Mouse (Mus musculus) CD8-positive naive resting alpha-beta T cell, adult 2 months (primary cell): ENCODE measurements around the gene Jph4.

Source experiments
- DNase-seq, 2 experiments: peaks; one replicate each; pipeline ENCODE4 v3.0.0; 2022; ENCODE audit warnings: low read depth in 2 of 2, low spot score in 2 of 2

Gene Jph4

DNA sequence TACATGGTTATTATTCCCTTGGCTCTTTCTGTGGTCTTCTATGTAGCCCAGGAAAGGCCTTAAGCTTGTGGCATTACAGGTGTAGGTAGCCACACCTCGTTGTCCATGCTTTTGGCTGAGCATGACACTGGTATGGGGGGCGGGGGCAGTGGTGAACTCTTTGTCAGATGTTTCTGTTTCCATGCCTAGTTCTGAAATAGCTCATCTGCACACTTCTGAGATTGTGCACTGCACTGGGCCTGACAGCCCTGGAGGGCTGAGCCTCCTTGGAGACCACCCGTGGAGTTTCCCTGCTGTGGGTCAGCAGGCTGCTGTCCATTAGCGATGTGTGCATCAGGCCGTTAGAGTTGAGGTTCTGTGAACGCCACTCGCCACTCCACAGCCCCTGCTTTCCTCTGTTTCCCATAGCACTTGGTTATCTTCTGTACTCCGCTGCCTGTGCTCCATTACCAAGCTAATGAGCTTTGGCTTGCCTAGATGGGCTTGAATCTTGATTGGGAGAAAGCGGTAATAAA, 20.1 kb downstream of the Jph4 start:
- no peak for DNase-seq

DNA sequence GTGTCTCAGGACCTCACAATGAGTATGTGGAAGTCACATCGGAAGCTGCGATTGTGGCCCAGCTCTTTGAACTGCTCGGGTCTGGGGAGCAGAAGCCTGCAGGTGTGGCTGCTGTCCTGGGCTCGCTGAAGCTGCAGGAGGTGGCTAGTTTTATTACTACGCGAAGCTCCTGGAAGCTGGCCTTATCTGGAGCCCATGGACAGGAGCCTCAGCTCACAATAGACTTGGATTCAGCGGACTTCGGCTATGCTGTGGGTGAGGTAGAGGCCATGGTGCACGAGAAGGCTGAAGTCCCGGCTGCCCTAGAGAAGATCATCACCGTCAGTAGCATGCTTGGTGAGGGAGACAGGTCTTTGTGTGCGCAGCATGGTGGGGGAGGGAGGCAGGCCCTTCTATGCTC, 21.1 kb downstream of the Jph4 start:
- no peak for DNase-seq

DNA sequence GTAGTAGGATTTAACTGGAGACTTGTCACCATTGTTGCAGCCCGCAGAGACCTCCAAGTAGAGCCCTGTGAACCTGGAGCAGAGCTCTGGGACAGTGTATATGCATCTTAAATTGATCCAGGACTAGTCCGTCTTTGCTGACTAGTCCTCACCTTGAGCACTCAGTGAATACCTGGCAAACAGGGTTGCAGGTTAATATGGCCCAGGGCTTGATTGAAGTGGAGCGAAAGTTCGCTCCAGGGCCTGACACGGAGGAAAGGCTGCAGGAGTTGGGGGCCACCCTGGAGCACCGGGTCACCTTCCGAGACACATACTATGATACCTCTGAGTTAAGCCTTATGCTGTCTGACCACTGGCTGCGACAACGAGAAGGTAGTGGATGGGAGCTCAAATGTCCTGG, 21.5 kb downstream of the Jph4 start:
- no peak for DNase-seq

DNA sequence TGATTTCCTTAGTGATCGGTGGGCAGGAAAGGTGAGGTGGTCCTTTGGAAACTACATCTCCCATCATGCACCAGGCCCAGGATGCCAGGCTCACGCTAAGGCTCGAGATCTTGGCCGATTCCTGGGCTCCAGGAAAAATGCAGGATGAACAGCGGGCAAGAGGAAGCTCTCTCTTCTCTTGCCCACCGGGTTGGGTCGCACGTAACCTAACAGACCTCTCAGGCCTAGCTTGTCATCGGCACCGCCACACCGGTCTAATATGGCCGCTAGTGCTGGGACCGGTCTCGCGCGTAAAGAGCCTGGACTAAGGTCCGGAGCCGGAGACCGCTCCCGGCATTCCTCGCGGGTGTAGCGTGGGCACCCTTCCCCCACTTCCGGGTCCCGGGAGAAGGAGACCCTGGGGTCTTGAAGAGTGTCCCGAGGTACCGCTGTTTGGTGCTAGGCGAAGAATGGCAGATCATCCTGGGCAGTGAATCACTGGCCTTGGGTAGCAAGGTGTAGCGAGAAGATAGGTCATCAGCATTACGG, 22.0 kb downstream of the Jph4 start, which contains the start of gene Thtpa:
Thtpa (plus strand) TSS at position 81 of the 528 bp plus-strand sequence.
- peak in 1 of 2 experiments; percentile 48 for DNase-seq

DNA sequence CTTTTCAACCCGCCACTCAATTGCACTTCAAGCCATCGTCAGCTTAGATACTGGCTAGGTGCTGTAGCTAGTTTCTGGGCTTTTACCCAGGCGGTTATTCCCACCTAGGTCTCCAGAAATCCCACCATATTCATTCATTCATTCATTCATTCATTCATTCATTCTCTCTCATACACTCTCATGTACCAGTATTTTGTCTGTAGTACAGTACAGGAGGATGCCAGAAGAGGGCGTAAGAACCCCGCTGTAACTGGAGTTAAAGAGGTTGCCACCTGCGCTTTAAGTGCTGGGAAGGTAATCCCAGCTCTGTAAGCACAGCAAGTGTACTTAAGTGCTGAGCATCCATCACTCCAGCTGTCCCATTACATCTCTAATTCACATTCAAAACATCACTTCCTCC, 22.8 kb downstream of the Jph4 start:
- DNase-seq: no peak

DNA sequence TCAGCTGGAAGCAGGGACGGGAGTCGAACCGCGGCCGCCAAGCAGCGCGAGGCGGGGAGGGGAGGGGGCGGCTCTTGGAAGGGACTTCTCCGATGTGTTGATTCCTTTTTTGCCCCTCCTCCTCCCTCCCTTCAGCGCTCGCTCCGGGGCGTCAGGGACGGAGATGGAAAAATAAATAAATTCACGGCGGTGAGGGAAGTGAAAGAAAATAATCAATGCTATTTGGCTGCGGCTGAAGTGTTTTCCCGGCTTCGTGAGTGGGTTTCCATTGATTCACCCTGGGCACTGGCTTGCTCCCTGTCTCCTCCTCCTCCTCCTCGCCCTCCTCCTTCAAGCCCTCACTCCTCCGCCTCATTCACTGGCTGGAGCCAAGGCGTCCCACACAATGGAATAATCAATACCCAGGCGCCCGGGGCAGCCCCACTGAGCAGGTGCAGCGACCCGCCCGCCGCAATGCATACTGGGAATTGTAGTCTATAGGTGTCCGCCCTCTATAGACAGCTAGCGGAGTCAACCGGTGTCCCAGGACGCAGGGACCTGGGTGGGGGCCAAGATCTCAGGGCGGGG, 24.6 kb downstream of the Jph4 start, which contains the start of gene Zfhx2:
Zfhx2 (minus strand) TSS at position 314 of the 567 bp plus-strand sequence.
- DNase-seq: peak; percentile 81 to 85

DNA sequence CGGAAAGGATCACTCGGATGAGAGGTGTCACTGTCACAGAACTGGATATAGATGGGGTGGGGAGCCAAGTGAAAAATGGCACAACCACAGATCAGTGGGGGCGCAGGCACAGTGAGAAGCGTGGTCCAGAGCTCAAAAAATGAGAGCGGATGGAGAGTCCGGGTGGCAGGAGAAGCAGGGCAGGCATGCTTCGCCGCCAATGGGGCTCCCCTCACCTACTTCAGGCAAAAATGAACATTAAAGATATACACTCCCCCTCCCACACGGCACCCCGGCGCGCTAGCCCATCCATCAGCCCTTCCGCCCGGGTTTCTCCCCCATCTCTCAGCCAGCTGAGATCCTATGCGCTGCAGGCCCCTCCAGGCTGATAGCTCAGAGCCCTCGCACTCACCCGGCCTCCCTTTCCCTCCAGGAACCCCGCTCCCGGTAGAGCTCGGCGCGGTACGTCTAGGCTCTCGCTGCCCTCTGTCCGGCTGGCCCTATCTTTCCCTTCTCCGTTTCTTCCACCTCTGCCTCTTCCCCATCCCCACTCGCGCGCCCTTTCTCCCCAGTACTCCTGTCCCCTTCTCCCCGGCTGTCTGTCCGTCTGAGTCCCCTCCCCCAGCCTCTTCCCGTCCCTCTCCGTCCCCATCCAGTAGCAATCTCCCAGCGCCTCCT, 25.4 kb downstream of the Jph4 start:
- no peak for DNase-seq

DNA sequence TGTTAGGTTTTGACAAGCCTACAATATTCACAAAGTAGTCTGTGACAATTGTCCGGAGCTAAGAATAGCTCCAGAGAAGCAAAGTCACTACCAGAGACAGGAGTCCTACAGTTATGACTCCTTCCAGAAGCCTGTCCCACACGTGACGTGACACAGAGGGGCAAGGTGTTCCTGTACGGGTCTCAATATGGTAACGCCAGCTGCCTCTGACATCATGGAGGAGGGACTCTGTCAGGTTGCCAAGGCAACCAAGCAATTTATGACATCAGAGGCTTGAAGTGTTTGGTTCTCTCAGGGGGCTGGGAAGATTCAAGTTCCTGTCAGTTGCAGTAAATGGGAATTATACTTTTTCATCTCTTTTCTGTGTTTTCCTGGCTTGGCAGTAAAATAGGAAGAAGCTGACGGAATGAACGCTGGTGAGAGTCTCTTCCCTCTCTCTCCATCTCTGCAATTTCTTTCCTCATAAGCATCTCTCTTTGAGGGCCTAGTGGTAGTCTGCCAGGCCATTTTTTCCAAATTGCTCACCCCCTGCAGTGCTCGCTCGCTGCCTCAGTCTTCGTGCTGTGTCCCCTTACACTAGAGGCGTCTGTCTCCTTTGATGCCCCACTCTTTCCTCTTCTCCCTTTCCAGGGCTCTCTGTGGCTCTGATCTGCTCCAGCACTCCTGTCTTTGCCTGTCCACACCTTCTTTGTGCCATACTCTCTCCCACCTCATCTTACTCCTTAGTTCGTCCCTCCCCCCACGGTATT, 27.4 kb downstream of the Jph4 start:
- no peak for DNase-seq

DNA sequence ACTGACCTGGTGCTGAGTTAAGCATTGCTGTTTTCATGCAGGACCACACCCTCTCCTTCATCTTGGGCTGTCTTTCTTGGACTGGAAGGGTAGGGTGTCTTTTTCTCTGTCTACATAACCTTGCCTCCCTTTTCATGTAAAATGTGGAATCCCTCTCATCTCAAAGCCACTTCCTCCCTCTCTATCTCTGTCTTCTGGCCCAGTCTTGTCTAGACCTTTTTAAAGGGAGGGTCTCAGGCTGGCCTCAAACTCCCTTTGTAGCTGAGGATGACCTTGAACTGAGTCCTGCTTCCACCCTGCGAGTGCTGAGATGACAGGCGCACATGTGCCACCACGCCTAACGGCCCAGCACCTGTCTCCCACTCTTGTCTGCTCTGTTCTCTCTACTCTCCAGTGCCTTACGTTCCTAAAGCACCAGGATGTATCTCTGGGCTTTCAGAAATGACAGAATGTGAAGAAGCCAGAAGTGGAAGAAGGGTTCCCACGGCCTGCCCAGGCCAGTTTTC, 30.7 kb downstream of the Jph4 start:
- DNase-seq: no peak

DNA sequence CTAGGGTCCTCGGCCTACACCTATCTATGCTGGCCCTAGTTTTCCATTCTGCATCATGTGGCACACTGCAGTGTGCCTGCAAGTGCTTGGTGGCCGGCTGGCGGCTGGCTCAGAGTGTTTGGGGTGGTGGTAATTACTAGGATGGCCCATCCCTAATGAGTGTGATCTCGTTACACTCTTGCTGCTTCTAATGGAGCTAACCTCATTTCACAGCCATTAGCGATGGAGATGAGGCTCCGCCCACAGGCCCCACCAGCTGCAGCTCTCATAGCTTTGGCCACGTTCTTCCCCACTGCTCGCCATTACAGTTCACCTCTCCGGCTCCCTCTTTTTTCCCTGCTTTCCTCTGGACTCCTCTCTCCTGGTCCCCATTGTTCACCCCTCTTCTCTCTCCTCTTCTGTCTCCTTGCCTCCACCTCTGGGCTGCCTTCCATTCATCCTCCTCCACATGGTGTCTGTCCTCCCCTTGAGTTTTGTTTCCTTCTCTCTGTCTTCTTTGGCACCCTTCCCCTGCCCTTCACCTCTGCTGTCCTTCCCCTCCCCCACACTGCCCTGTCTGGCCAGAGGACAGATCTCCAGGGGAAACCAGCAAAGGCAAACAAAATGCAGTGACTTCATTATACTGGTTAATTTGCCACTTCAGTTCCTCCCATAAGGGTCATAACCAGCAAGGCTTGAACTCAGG, 31.3 kb downstream of the Jph4 start:
- DNase-seq: no peak

DNA sequence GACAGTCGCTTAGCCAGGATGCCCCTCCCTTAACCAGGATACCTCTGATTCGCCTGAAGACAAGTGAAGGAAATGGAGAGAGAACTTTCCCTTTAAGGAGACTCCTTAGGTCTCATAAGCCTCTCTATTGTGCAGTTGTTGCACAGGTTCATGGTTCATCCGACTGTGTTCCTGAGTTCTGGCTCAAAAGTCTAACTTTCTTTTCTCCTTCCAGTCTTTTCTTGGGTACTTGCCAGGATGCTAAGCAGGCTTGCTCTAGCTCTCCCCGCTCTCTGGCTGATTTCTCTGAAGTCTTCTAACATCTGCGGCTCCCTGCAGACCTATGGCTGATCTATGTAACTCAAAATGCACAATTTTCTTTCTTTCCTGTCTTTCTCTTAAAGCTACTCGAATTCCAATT, 33.3 kb downstream of the Jph4 start:
- no peak for DNase-seq

DNA sequence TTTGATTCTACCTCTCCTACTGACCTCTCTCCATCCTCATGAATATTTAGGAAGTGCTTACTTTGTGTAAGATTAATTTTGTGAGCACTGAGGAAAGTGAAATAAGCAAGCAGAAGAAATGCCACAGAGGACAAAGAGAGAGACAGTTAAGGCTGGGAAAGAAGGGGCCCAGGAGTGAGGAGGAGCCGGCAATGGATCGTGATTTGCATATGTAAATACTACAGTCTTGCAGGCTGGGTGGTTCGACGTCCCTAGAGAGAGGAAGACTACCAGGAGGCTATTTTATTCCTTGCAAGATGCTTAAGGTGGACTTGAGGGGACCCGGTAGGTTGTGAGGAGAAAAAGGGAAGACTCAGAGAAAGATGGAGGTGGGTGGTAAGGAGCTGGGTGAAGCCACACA, 35.6 kb downstream of the Jph4 start:
- no peak for DNase-seq

DNA sequence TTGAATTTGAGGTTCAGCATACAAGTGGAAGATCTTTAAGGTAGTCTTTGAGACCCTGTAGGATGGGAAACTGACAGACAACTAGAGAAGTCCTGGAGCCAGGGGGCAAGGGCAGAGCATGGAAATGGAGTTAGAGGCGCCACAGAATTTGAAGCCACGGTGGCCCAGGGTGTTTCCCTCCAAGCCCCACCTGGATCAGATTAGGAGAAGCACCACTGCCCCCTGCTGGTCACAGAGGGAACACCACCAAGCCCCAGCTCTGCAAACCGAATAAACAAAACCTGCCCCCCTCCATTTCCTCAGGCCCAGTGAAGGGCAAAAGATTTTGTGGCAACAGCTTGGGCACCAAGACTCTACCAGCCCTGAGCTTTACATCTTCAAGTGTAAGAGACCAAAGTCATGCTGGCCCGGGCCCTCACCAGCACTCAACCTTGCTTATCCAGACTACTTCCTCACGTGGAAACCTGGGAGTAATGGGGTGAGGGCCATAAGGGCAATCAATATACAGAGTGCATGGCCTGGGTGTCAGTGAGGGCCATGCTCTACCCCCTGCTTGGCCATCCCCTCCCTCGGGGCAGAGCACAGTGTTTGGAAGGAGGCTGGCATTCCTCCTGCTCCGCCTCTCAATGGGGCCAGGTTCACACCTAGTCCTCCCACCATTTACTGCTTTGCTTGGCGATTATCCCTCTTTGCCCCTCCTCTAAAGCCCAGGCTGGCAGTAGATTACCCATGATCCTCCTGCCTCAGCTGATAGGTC, 37.3 kb downstream of the Jph4 start:
- DNase-seq: peak; percentile 65 to 77

DNA sequence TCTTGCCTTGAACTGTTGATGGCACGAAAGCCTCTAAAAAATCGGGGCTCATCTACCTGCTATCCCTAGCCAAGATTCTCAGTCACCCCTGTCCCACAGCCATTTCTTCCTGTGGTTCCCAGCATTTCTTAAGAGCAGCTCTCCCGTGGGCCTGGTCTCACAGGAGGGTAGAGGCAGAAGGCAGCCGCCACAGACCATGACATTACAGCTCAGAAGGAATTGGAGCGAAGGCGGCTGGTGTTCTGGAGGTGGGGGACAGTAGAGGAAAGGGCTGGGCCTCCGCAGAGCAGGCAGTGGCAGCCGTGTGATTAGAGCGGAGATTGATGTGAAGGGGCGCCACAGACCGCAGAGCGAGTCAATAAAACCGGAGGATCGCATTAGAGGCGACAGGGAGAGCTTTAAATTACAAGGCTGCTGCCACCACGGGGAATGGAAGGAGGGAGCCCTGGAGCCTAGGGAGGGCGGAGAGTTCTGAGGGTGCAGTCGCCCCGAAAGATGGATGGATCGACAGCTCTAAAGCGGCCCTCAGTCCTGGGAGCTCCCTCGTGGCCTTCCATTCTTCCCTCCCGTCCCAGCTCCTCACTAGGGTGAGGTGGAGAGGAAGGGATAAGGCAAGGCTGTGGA, 38.3 kb downstream of the Jph4 start:
- no peak for DNase-seq

DNA sequence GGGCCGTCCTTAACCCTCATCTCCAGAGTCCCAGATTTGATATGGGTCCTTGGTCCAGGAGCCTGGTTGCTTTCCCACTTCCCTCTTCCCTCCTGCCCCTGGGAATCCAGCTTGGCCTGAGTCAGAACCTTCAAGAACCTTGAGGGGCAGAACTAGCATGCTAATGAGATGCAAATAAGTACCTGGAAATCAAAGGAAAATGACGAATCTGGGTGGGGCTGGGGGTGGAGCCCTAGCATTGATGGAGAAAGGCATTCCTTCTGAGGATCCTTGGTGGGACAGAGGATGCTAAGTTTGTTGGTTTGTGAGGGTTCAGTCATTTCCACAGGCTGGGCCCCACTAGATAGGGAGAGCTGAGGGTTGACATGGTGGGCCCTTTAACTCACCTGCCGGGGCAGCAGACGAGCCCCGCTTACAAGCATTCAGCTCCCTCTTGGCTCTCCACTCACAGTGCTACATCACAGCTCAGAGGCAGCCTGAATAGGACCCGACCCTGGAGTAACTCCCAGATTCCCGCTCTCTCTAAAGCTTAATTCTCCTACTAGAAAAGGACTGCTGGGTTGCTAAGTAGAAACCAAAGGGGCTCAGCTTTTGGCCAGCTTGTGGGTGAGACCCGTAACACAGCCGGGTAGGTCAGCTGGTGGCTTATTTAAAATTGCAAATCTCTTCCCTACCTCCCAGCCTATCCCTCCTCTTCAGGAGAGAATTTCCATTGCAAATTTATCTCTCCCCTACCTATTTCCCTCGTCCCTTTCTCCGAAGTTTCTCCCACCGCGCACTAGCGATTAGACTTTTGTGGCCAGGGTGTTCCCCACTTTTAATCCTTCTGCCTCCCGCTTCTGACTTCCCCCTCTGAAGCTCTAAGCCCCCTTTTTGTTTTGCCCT, 39.0 kb downstream of the Jph4 start:
- no peak for DNase-seq

DNA sequence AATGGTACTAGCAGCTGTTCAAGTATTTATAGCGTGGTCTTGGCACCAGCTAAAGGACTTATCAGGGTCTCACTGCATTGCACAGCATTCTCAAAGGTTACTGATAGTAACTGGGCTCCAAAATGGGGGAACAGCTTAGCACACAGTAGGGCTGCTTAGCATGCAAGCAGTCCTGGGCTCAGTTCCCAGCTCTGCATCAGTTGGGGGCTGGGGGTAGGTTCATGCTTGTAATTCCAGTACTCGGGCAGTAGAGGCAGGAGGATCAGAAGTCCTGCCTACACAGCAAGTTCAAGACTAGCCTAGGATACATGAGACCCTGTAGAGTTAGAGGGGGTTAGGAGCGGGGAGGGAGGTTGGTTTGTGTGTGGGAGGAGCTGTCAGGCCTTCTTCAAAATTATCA, 39.8 kb downstream of the Jph4 start:
- DNase-seq: no peak

DNA sequence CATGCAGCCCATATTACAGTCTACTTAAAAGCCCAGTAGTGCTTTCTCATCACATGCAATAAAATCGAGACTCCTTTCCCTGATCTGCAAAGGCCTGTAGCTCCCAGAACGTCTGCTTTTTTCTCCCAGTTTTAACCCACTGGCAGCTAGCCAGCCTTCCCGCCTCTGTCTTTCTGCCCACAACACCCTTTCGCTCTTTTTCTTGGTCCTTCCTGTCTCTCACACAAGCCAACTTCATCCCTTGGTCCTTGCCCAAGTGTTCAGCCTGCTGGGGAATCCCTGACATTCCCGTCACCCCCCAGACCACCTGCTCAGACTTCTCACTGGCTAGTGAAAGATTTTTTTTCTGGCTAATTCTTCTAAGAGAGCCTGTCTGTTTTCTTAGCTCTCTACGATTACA, 40.5 kb downstream of the Jph4 start:
- DNase-seq: no peak

DNA sequence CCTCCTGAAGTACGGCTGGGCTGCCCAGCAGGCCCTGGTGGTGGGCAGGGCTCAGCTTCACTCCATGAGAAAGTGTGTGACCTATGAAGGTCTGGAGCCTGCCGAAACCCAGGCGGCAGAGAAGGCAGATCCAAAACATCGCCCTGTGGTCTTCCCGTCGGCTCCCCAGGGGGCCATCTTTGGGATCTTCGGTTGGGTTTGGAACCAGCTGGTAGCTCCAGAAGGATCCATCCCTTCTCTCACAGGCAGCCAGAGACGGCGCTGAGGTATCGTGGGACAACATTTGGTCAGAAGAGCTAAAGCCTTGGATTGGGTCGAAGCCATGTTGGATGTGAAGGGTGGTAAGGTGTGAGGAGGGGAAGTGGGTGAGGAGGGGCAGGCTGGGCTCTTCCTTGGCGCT, 42.3 kb downstream of the Jph4 start:
- no peak for DNase-seq

DNA sequence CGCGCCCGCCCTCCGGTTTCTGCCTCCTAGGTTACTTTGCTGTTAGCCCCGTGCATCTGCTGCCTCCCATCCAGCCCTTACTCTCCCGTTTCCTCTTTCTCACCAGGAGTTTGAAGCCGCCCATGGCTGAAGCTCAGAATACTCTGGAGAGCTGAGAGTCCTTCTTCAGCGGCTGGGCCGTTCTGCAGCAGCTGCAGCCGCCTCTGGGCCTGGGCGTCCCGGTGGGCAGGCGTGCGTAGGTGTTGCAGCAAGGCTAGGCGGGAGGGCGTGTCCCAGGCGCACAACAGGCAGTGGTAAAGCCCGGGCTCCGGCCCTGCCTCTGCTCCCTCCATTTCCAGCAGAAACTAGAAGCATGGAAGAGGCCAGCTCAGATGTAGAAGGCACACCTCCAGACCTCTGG, 45.0 kb downstream of the Jph4 start:
- no peak for DNase-seq
